Mouse (Mus musculus) bone marrow macrophage, adult 2 months (primary cell): Measurements from ENCODE around the gene Slc28a1. TPM values are rescaled to one million over a fixed set of nuclear protein-coding genes. Genes with fewer than 3 reads are reported as not detected.

Experiments
- H3K27ac ChIP-seq: 2 replicates; pipeline ENCODE4 v1.5.1; 2012; ENCODE audit warnings: low read depth, low read length; ENCODE audit not compliant: insufficient read depth
- H3K4me1 ChIP-seq: 2 replicates; pipeline ENCODE4 v1.6.1; 2012; ENCODE audit warnings: low read length; ENCODE audit not compliant: control insufficient read depth, insufficient read depth
- H3K4me3 ChIP-seq: 2 replicates; pipeline ENCODE4 v1.5.1; 2012; ENCODE audit warnings: mild to moderate bottlenecking, low read length, moderate library complexity; ENCODE audit not compliant: insufficient read depth
- CTCF ChIP-seq: IDR thresholded peaks from 2 replicates; pipeline ENCODE4 v1.5.1; 2012; ENCODE audit warnings: low read depth, mild to moderate bottlenecking, low read length, moderate library complexity
- POLR2A ChIP-seq: IDR thresholded peaks from 2 replicates; pipeline ENCODE4 v1.6.1; 2012; ENCODE audit warnings: mild to moderate bottlenecking, low read depth, low read length, borderline replicate concordance
- polyA plus RNA-seq: library from polyadenylated mRNA; stranded (reverse); fragments of >200 nt; gene quantifications from 2 replicates; pipeline ENCODE4 v1.2.4, GENCODE M21; 2012; ENCODE audit not compliant: missing spikeins, insufficient read depth, insufficient read length

Gene Slc28a1
- polyA plus RNA-seq, 1 experiment: not detected

GRCm38 (mm10) chr7:81122808-81123207 lies 8.2 kb downstream of the Slc28a1 start:
- TF ChIP-seq CTCF (no peak), POLR2A (no peak)
- Histone ChIP-seq H3K4me1 (peaks cover 20% of the 10 kb centered on the region), H3K27ac (no peak overlapping the region), H3K4me3 (no peak overlapping the region)

- Histone ChIP-seq H3K27ac (no peak overlapping the region), H3K4me3 (no peak overlapping the region), H3K4me1 (peaks cover 16% of the 10 kb centered on the region)
- no peak for TF ChIP-seq POLR2A
- no peak for TF ChIP-seq CTCF
Measured at GRCm38 (mm10) chr7:81123553-81123952, 9.0 kb downstream of the Slc28a1 start.

- H3K27ac ChIP-seq: no peak overlapping the region
- peaks cover 16% of the 10 kb centered on the region for H3K4me1 ChIP-seq
- H3K4me3 ChIP-seq: no peak overlapping the region
- no peak for TF ChIP-seq POLR2A
- TF ChIP-seq CTCF: no peak
Measured at GRCm38 (mm10) chr7:81124773-81125172, 10.2 kb downstream of the Slc28a1 start.

GRCm38 (mm10) chr7:81125215-81126175 lies 10.9 kb downstream of the Slc28a1 start:
- H3K4me1 ChIP-seq: peaks cover 10% of the 10 kb centered on the region
- H3K27ac ChIP-seq: no peak overlapping the region
- TF ChIP-seq POLR2A (no peak), CTCF (no peak)
- no peak overlapping the region for H3K4me3 ChIP-seq

- TF ChIP-seq CTCF (no peak), POLR2A (no peak)
- H3K27ac ChIP-seq: no peak overlapping the region
- H3K4me1 ChIP-seq: peaks cover 11% of the 10 kb centered on the region
- H3K4me3 ChIP-seq: no peak overlapping the region
Measured at GRCm38 (mm10) chr7:81131864-81132263, 17.3 kb downstream of the Slc28a1 start.

- no peak overlapping the region for H3K27ac ChIP-seq
- peaks cover 11% of the 10 kb centered on the region for H3K4me1 ChIP-seq
- no peak for TF ChIP-seq CTCF
- no peak for TF ChIP-seq POLR2A
- no peak overlapping the region for H3K4me3 ChIP-seq
Measured at GRCm38 (mm10) chr7:81132851-81133279, 18.3 kb downstream of the Slc28a1 start.

GRCm38 (mm10) chr7:81133416-81133815 lies 18.8 kb downstream of the Slc28a1 start:
- Histone ChIP-seq H3K4me3 (no peak overlapping the region), H3K27ac (no peak overlapping the region), H3K4me1 (peaks cover 11% of the 10 kb centered on the region)
- TF ChIP-seq POLR2A: no peak
- TF ChIP-seq CTCF: no peak

- H3K4me1 ChIP-seq: peaks cover 11% of the 10 kb centered on the region
- no peak for TF ChIP-seq POLR2A
- TF ChIP-seq CTCF: no peak
- no peak overlapping the region for H3K4me3 ChIP-seq
- H3K27ac ChIP-seq: no peak overlapping the region
Measured at GRCm38 (mm10) chr7:81133941-81134340, 19.3 kb downstream of the Slc28a1 start.

- no peak for TF ChIP-seq CTCF
- no peak for TF ChIP-seq POLR2A
- H3K4me3 ChIP-seq: peak overlapping the region; percentile 4; the same call in 1 of the 2 replicates
- no peak overlapping the region for H3K27ac ChIP-seq
- peaks cover 11% of the 10 kb centered on the region for H3K4me1 ChIP-seq
Measured at GRCm38 (mm10) chr7:81134614-81135067, 20.0 kb downstream of the Slc28a1 start.

- H3K27ac ChIP-seq: no peak overlapping the region
- H3K4me1 ChIP-seq: peaks cover 11% of the 10 kb centered on the region
- H3K4me3 ChIP-seq: no peak overlapping the region
- TF ChIP-seq CTCF (no peak), POLR2A (no peak)
Measured at GRCm38 (mm10) chr7:81137292-81137691, 22.7 kb downstream of the Slc28a1 start.

GRCm38 (mm10) chr7:81139100-81139499 lies 24.5 kb downstream of the Slc28a1 start:
- Histone ChIP-seq H3K27ac (no peak overlapping the region), H3K4me3 (no peak overlapping the region)
- TF ChIP-seq CTCF (no peak), POLR2A (no peak)

More at GRCm38 (mm10) chr7:81139100-81139499, 24.5 kb downstream of the Slc28a1 start:
- H3K4me1 ChIP-seq: peaks cover 11% of the 10 kb centered on the region
